Mouse (Mus musculus): ENCODE measurements at regions not wholly inside any gene's neighbourhood (a gene's known extent, or its start where the extent isn't known, plus 50 kb on each side); places are given as distances from the start of the nearest gene placed in this dataset.

GRCm38 (mm10) chr7:117269263-117269897, 111.4 kb upstream of the Xylt1 start:
- no peak for DNase-seq

GRCm38 (mm10) chr7:117278388-117278961, 102.3 kb upstream of the Xylt1 start:
- DNase-seq = no peak

GRCm38 (mm10) chr7:117282194-117282593, 98.6 kb upstream of the Xylt1 start:
- DNase-seq = no peak

GRCm38 (mm10) chr7:117285206-117285605, 95.6 kb upstream of the Xylt1 start:
- no peak for DNase-seq

- DNase-seq = no peak
Observed at GRCm38 (mm10) chr7:117285985-117286384, 94.8 kb upstream of the Xylt1 start.

GRCm38 (mm10) chr7:117303705-117304104, 77.1 kb upstream of the Xylt1 start:
- no peak for DNase-seq

- no peak for DNase-seq
Observed at GRCm38 (mm10) chr7:117310586-117311200, 70.1 kb upstream of the Xylt1 start.

- no peak for DNase-seq
Observed at GRCm38 (mm10) chr7:117311316-117311715, 69.5 kb upstream of the Xylt1 start.

- DNase-seq = no peak
Observed at GRCm38 (mm10) chr7:117316126-117316805, 64.5 kb upstream of the Xylt1 start.

GRCm38 (mm10) chr7:117317362-117317761, 63.4 kb upstream of the Xylt1 start:
- no peak for DNase-seq

- DNase-seq = no peak
Observed at GRCm38 (mm10) chr7:117320552-117320951, 60.2 kb upstream of the Xylt1 start.
